Mouse (Mus musculus) liver, adult (tissue): Measurements from ENCODE around the gene Trabd.

Source experiments
- GATA4 ChIP-seq: IDR thresholded peaks from 2 replicates; pipeline ENCODE4 v1.6.1; 2014; ENCODE audit warnings: mild to moderate bottlenecking, low read length; ENCODE audit not compliant: insufficient replicate concordance

Gene Trabd

GRCm38 (mm10) chr15:89074613-89075477 lies at the start of gene Trabd:
Gene Trabd, plus strand, starts transcription at chr15:89075124.
- no peak for TF ChIP-seq GATA4

GRCm38 (mm10) chr15:89044381-89044780 lies 30.5 kb upstream of the Trabd start:
- no peak for TF ChIP-seq GATA4

- no peak for TF ChIP-seq GATA4
Observed at GRCm38 (mm10) chr15:89046356-89046755, 28.6 kb upstream of the Trabd start.

- TF ChIP-seq GATA4 = no peak
Observed at GRCm38 (mm10) chr15:89054666-89055065, 20.3 kb upstream of the Trabd start.

GRCm38 (mm10) chr15:89058736-89059135 lies 16.2 kb upstream of the Trabd start:
- TF ChIP-seq GATA4 = no peak

GRCm38 (mm10) chr15:89059161-89059931 lies 15.6 kb upstream of the Trabd start, which contains the start of gene Panx2:
Gene Panx2, plus strand, starts transcription at chr15:89059734.
- TF ChIP-seq GATA4 = no peak

GRCm38 (mm10) chr15:89060032-89060681 lies 14.8 kb upstream of the Trabd start:
- no peak for TF ChIP-seq GATA4

GRCm38 (mm10) chr15:89060811-89061460 lies 14.0 kb upstream of the Trabd start:
- TF ChIP-seq GATA4 = no peak

- TF ChIP-seq GATA4 = no peak
Observed at GRCm38 (mm10) chr15:89061761-89062517, 13.0 kb upstream of the Trabd start.

GRCm38 (mm10) chr15:89062518-89062910 lies 12.4 kb upstream of the Trabd start:
- TF ChIP-seq GATA4 = no peak

GRCm38 (mm10) chr15:89063001-89063400 lies 11.9 kb upstream of the Trabd start:
- TF ChIP-seq GATA4 = no peak

- TF ChIP-seq GATA4 = no peak
Observed at GRCm38 (mm10) chr15:89063536-89063935, 11.4 kb upstream of the Trabd start.

- no peak for TF ChIP-seq GATA4
Observed at GRCm38 (mm10) chr15:89064891-89065290, 10.0 kb upstream of the Trabd start.

GRCm38 (mm10) chr15:89067609-89068008 lies 7.3 kb upstream of the Trabd start:
- TF ChIP-seq GATA4 = no peak

- TF ChIP-seq GATA4 = no peak
Observed at GRCm38 (mm10) chr15:89068226-89068625, 6.7 kb upstream of the Trabd start.

GRCm38 (mm10) chr15:89069336-89069840 lies 5.5 kb upstream of the Trabd start:
- TF ChIP-seq GATA4 = no peak
